Mouse (Mus musculus): Measurements from ENCODE around the gene Sucnr1. TPM values are rescaled to one million over a fixed set of nuclear protein-coding genes. Genes with fewer than 3 reads are reported as not detected.

The Sucnr1 gene
- total RNA-seq, 2 experiments from 2014 or later: not detected

DNA sequence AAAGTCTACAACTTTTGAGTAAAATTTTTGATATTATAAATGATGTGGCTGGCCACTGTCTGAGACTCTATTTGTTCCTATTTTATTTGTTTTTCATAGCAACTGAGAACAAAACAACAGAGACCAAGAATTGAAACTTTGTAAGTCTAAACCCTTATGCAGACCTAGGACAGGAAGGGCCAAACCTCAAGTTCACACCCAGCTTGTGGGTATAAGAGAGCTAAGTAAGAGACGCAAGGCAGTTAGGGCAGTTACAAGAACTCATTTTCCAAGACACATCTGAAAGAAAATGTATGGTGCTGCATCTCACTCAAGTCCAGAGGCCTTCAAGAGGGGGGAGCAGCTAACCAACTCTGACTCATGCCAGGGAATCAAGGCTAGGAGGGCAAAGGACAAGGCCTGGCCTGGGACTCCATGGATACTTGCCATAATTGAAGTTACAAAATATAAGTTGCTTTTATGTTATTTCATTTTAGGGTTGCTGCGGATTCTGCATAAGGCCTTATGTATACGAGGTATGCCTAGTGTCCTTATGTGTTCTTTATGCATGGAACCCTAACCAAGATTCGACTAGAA, 29.6 kb downstream of the Sucnr1 start:
- ATAC-seq (replicated peaks; ENCODE audit: poor library complexity, severe bottlenecking): no peak

DNA sequence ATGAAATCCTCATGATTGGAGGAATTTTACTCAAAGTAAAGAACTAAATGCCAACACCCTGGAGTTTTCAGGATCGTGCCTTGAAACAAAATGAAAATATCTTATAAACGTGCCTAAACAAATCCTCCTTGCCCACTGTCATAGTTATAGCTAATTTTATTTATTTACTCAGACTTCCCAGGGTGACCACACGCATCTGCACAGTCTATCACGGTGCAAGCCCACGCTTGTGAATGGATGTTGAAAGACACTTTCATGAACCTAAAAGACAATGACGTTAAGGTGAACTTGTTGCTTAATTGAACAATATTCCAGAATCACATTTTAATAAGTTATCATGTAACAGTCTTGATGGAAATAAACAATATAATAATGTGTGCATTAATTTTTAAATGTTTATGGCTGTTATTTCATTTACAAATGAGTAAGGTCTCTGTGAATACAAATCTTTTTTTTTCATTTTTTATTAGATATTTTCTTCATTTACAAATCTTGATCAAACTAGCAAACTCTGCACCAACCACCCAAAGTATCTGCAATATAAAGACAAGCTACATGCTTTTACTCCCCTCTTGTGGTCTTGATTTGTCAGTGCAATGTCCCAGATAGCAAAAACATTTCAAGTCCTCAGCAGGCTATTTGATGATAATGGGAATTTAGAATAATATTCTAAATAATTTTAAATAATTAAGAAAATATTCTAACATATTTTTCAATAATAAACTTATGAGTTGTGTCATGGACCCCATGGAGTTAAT, 30.4 kb downstream of the Sucnr1 start:
- peak; percentile 46; the same call in 1 of the 2 replicates for ATAC-seq (replicated peaks; ENCODE audit: poor library complexity, severe bottlenecking)

DNA sequence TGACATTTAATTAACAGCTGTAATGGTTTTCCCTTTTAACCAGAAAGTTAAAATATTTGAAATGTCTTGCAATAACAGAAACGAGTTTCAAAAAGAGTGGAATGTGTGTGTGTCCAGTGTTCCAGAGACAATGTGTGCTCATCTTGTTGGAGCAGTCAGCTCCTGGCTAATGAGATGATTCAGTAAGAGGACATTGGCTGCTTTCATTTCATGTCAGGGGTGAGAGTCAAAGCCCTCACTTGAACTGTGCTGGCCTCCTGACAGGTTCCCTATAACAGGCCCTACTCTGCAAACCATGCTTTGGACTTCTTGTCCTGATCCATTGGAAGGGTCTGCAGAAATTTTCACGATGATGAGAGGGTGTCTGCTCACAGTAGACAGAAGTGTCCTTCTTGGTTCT, 32.9 kb downstream of the Sucnr1 start:
- ATAC-seq (replicated peaks; ENCODE audit: poor library complexity, severe bottlenecking): no peak

DNA sequence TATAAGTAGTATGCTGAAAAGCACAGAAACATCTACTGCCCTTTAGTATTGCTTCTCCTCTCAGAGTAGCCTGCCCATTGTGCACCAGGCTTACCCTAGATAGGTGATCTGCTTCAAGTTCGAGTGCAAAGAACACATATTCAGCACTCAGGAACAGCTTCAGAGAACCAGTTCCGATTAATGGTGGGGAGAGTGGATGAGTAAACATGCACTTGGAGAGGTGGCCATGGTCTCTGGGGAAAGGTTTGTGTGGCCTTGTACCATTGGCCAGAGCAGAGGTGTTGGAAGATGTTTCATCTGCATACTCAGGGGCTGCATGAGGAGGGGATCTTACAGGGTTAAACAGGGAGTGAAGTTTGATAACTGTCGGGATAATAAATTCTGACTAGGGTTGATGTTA, 39.8 kb downstream of the Sucnr1 start:
- ATAC-seq (replicated peaks; ENCODE audit: poor library complexity, severe bottlenecking): no peak

DNA sequence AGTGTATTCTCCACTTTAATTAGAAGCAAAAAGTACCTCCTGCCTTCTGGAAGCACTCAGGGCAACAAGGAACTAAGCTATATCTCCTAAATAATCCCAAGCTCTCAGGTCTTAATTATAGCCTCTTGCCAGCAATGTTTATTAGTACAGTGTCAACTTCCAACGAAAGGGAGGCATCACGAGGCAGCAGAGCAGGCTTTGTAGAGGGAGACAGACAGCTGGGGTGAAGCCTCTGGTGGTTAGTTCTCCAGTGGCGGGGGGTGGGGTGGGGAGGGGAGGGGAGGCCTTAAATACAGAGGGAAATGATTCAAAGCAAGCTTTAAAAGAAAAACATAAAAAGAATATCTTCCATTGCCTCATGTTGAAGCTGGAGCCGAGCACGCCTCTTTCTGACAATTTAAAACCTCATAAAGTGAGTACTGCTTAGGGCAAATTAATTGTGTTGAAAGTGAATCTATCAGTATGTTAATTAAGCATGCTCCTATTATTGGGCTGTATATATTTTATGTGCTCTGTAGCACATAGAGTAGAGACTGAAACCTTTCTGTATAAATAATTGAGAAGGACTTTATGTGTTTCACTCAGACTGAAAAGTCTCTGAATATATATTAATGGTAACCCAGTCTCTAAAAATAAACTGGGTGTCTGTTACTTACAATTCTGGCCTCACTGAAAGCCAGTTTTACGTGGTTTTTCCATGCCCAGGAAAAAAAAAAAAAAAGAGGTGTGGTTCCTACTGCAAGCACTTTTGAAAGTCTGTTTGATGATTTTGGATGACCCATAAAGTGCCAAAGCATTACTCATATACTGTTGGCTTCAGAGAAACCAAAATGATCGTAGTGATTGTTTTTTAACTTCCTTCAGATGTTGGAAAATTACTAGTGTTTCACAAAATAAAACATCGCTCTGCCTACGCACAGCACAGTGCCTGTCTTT, 42.5 kb downstream of the Sucnr1 start:
- ATAC-seq (replicated peaks; ENCODE audit: poor library complexity, severe bottlenecking): no peak

DNA sequence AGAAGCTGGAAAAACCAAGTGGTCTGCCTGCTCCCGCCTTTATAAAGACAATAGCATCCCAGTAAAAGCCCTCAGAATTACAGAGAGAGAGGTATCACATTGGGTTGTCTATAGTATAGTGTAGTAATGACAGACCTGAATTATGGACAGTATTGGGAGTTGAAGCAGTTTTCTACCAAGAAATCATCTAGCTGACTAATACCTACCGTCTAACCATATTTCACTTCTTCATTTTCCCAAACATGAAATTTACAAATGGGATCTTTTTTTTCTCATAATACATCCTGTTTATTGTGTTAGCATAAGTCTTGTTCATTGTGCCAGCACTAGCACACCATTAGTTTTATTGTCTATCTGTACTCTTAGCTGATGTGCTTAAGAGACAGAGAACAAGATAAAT, 44.9 kb downstream of the Sucnr1 start:
- ATAC-seq (replicated peaks; ENCODE audit: poor library complexity, severe bottlenecking): no peak

DNA sequence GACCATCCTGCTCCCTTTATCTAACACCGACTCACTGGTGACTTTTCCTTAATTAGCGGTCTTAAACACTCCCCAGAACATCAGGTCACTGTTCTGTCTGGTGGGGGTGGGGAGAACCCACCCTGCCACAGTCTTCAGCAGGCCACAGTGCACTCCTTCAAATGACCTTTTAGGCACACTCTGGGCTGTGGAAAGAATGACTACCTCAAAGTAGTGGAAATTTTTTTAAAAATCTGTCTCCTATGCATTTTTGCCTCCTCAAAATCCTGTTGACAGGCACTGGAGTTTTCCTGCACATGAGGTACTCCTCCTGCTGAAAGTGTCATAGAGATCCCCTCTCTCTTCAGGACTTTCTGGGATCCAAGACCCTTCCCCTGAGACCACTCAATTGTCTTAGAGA, 46.6 kb downstream of the Sucnr1 start:
- no peak for ATAC-seq (replicated peaks; ENCODE audit: poor library complexity, severe bottlenecking)

DNA sequence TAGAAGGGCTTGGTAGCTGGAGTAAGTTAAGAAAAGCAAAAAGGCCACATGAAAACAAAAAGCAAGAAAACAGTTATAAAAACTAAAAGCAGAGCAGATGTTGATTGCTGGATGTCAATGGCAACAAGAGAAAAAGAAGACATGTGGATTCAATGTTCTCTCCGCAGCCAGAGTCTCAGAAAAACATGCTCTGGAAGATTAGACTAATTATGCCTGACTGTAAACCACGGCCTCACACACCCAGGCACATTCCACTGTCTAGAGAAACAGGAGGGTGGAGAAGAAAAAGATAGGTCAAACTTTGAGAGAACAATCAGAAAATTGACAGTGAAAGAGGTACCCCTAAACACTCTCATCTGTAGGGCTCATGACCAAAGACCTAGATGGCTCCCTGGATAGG, 54.1 kb downstream of the Sucnr1 start:
- ATAC-seq (replicated peaks; ENCODE audit: poor library complexity, severe bottlenecking): no peak

Other genes starting within 250 kb of the Sucnr1 start
- gene Gm8298, start 220.8 kb upstream of the Sucnr1 start, total RNA-seq (2014; fragmentation: Nextera tagmentation): not detected in 2 replicates
- not detected in 2 replicates for gene Gm8298, start 220.8 kb upstream of the Sucnr1 start, total RNA-seq (2017)
- not detected in 2 replicates for gene C130079G13Rik, start 156.7 kb upstream of the Sucnr1 start, total RNA-seq (2014; fragmentation: Nextera tagmentation)
- gene C130079G13Rik, start 156.7 kb upstream of the Sucnr1 start, total RNA-seq (2017): not detected in 2 replicates
- not detected in 2 replicates for gene Aadacl2, start 75.1 kb upstream of the Sucnr1 start, total RNA-seq (2014; fragmentation: Nextera tagmentation)
- gene Aadacl2, start 75.1 kb upstream of the Sucnr1 start, total RNA-seq (2017): not detected in 2 replicates
- not detected in 2 replicates for gene Aadac, start 56.2 kb upstream of the Sucnr1 start, total RNA-seq (2014; fragmentation: Nextera tagmentation)
- not detected in 2 replicates for gene Aadac, start 56.2 kb upstream of the Sucnr1 start, total RNA-seq (2017)

All from granulocyte monocyte progenitor cell, adult 5-6 weeks (primary cell).